Mouse (Mus musculus) common myeloid progenitor, adult 5-6 weeks (primary cell): ENCODE measurements around the gene Tex26. TPM values are rescaled to one million over a fixed set of nuclear protein-coding genes. Genes with fewer than 3 reads are reported as not detected.
A peak's percentile ranks its signal among the peaks of the same experiment; 100 is the strongest.

Experiments used
- ATAC-seq: replicated peaks from 2 replicates; pipeline ENCODE4 v1.8.0; 2016; ENCODE audit warnings: low read depth, mild to moderate bottlenecking, moderate TSS enrichment, inconsistent platforms; ENCODE audit not compliant: poor library complexity, severe bottlenecking
- total RNA-seq: library from RNA; stranded (forward); fragments of 200-1000, 187-1606 nt; gene quantifications from 2 replicates; pipeline ENCODE4 v1.2.3, GENCODE M21; 2017

Gene Tex26
- 2.1 TPM in 1 of 2 replicates, not detected in the other for total RNA-seq

DNA sequence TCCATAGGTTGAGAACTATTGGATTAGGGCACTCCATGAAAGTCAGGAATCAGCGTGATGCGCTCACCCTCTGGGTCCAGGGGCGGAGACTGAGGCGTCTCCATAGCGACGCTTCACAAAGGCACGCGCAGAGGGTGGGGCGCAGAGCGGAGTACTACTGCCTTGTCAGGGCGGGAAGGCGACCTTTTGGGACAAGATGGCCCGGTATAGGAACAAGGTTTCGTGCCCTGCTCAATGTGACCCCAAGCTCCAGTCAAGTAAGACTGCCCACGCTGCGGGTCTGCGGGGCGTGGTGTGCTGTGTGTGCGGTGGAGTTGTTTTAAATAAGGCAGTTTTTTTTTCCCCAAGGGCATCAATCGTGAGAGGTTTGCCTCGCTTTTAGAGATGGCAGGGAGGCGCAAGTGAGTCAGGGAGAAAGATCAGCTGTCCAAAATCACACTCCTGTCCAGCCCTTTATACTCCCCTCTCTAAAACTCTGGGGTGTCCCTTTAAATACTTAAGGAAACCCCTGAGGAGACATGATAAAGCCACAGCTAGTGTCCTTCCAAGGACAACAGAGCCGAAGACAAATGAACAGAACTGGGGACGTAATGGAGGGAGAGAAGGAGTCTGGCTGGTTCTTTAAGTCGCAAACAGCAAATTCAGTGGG lies at the start of gene Tex26:
TSS of gene Tex26 (plus strand) at position 130 of the 649 bp plus-strand sequence.
- ATAC-seq = peak; percentile 86

DNA sequence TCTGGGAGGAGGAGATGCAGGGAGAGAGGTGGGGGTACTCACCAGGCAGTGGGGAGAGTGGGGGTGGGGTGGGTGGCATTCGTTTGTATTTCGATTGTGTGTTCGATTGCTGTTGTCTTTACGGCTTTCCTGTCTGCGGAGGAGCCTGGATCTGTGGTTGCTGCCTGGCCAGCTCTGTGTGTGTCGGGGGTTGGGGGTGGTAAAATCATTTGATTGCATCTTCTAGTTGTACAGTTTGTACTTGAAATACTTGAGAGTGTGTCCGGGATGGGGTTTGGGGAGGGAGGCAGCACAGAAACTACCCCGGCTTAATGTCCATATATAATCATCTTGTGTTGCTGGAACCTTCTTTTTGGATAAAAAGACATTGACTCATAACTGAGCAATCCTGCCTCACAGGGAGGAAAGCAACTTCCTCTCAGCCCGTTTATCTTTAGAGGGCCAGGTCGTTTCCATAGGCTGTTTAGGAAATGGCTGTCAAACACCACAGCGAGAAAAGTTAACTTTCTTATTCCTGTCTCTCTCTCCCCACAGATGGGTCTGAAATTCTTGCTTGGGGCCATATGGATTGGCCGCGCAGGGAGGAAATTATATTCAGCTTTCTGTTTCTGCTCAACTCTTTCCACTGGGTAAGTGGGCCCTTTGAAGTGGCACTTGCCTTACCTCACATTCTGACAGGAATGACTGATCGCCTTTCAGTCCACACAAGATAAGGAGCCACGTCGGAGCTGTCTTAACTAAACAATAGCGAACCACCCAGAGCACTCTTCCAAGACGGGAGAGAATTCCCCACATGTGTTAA lies 47.7 kb upstream of the Tex26 start:
- ATAC-seq = peak; percentile 92

DNA sequence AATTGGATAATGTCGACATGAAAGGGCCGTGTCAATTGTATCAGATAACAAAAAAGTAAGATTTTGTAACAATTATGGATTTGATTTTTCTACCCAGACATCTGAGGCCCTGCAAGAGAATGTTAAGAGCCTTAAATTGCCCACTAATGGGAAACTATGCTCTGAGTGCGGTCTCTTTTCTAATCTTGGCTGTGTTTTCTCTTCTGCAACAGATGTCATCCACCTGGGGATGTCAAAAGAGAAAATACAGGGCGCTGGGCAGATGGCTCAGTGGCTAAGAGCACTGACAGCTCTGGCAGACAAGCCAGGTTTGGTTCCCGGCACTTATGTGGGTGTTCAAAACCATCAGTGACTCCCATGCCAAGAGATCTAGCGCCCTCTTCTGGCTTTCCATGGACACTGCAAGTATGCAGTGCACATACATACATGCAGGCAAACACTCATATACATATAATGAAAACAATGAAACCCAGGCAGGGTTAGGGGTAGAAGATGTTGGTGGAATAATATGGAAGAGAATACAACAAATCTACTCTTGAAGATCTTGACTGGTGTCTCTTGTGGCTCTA lies 47.0 kb upstream of the Tex26 start:
- no peak for ATAC-seq

DNA sequence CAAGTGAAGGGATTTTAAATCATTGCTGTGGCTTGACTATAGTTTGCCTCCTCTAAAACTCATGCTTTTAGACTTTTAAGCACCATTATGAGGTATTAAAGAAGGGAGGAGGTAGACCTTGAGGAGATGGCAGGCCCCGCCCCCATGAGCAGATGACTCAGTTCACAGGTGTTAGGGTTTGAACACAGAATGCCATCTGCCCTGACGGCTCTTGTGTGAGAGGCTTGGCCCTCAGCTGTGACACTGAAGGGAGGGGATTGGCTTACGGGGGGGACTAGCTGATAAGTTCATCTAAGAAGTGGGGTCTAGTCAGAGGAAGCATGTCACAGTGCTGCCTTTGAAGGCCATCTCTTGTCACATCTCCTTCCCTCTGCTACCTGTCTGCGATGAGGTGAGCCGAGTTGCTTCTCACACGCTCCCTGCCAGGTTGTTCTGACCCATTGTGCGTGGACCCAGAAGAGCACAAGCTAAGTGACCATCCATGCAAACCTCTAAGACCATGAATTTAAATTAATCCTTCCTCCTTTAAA lies 37.9 kb upstream of the Tex26 start:
- no peak for ATAC-seq

DNA sequence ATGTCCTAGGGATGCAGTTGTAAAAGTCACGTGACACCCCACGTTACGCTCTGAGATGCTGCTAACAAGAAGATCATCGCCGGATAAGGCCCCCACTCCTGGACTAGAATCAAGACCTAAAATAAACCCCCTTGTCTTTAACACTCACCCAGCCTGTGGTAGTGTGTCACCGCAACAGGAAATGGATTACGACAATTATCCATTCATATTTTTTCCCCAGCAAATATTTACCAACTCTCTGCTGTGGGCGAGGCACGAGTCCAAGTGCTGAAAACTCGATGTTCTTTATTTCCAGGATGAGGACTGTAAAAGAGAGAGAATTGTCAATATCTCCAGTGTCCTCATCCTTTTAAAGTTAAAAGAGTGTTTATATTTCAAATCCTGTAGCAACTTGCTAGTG lies 37.4 kb upstream of the Tex26 start:
- no peak for ATAC-seq

DNA sequence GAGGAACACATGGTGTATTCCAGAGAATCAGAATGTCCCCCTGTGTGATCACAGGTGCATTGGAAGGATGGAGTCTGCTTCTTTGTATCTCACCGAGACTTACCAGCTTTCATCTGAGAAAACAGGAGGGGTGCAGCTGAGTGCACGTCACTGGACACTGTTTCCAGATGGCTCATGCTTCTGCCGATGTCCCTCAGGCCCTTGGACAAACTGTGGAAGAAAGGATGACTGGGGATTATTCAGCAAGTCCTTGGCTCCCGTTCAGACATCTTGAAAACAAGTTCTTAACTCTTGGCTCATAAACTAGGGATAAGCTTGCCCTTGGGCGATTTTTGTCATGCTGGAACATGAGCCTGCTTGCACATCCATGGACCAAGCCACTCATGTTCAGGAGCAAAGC lies 36.1 kb upstream of the Tex26 start:
- no peak for ATAC-seq

DNA sequence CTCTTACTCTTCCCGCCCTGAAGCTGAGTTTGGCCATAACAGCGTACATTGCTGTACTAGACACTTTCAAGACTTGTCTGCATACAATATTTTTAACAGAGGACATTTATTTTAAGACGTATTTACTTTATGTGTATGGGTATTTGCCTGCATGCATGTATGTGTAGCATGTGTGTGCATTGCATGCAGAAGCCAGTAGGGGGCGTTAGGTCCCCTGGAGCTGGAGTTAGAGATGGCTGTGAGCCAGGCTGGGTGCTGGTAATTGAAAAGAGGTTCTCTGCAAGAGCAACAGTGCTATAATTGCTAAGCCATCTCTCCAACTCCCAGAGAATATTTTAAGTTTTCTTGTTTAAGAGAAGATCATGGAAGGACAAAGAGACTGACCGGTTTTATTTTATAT lies 34.8 kb upstream of the Tex26 start:
- ATAC-seq = no peak

DNA sequence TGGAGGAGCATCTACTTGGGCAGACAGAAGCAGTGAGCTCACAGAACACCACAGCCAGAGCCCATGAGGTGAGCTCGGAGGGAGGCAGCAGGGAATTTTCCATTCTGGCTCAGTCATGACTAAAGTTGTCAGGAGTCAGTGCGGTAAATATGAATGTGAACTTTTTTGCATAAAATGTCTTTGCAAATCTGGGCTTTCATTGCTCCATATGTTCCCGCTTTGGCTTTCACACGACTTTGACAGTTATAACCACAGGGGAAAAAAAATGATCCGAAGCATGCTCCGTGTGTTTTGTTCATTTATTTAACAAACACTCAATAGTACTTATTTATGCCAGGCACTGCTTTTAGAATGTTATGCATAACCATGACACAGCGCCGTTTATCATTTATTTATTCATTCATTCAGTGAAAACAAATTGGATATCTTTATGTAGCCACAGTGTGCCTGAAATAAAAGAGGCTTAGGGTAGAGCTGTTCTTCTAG lies 32.6 kb upstream of the Tex26 start:
- no peak for ATAC-seq

DNA sequence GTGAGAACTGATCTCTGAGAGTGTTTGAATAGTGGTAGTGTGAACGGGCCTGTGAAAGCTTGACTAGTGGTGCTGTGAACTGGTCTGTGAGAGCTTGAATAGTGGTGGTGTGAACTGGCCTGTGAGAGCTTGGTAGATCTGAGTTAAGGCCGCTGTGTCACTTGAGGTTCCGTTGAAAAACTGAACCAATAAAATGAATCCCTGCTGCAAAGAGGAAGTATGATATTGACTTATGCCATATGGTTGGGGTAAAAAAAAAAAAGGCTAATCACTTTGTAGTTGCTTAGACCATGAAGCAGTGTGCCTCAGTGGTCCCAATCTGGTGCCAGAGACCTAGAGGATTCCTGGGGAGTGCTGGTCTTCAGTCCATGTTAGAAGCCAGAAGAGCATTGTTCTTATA lies 30.0 kb upstream of the Tex26 start:
- no peak for ATAC-seq

DNA sequence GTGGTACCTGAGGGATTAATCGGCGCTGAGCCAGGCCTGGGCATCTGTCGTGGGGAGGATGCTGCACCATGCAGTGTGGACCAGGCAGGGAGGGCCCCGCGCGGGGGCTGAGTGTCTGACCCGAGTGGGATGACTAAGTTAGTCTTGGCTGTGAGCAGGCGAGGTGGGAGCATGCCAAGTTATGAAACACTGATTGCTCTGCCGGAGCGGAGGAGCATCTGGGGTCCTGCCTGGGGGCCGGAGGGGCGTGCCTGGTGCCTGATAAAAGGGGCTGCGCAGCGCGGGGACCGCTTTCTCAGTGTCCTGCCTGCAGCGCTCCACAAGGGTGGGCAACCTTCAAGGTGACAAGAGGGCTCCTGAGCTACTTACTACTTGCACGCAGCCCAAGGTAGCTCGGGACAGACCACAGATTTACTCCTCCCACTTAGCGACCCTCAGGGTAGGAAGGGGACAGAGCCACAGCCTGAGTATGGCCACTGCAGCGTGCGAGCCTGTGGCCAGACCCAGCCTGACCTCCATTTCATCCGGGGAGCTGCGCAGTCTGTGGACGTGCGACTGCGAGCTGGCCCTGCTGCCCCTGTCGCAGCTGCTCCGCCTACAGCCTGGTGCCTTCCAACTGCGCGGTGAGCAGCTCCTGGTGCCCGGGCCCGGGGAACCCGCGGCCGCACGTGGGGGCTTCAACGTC lies 27.8 kb upstream of the Tex26 start, which contains the start of gene Medag:
TSS of gene Medag (plus strand) at position 241 of the 685 bp plus-strand sequence.
- ATAC-seq = peak; percentile 53

DNA sequence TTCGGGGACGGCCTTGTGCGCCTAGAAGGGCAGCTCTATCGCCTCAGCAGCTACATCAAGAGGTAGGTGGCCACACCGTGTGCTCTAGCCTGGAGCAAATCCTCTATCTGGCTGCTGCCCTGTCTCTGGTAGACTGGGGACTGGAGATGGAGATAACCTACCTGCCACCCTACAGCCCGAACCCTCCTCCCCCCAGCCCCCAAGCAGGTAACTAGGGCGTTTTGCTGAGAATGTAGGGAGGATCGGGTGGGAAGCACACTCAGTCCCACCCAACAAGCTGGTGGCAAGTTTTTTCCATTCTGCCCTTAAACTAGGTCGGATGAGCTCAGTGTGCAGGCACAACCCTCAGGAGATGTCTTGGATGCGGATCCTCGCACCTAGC lies 27.3 kb upstream of the Tex26 start:
- no peak for ATAC-seq

DNA sequence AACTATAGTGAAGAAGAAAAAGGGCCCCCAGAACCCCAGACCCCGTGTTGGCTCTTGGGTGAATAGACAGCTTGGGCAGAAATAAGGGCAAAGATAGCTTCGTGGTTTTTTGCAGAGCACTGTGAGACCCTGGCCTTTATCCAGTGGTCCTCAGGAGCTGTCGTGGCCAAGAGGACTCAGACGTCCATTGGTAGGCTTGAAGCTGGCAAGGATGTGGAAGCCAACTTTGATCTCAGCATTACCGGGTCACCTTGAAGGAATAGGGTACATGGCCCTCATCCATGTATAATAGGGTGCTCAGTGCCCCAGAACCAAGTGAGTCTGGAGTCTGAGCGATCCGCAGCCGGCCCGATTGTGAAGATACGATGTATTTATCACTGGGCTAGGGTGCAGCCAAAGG lies 26.8 kb upstream of the Tex26 start:
- no peak for ATAC-seq

DNA sequence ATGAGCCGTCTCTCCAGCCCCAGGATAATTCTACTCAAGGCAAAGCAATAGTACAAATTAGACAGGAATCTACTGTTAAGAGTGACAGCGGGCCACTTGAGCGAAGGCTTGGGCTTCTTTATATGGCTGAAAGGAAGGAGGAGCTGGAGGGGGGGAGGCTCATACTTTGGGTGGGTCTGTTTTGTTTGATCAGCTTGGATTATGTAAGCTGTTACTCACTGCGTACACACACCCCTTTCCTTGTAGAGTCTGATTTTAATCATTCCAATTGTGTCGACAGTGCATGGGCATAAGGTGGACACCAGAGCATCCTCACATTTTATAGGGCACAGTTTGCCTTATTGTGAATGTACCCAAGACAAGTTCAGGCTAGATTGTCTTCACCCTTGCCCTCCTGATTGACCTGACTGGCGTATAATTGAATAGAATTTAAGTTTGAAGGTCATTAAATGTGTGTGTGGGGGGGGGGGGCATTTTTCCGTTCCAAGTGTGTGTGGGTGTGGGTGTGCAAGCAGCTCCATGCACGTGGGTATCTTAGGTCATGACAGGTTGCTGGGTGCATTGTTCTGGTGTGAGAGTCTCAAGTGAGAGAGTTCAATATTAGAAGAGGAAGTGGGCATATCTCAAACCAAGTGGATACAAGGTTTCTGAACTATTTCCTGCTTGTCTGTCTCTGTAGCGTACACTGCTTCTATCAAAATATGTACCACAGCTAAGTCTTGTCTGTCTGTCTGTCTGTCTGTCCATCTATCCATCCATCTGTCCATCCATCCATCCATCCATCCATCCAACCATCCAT lies 24.9 kb upstream of the Tex26 start:
- ATAC-seq = peak; percentile 53

DNA sequence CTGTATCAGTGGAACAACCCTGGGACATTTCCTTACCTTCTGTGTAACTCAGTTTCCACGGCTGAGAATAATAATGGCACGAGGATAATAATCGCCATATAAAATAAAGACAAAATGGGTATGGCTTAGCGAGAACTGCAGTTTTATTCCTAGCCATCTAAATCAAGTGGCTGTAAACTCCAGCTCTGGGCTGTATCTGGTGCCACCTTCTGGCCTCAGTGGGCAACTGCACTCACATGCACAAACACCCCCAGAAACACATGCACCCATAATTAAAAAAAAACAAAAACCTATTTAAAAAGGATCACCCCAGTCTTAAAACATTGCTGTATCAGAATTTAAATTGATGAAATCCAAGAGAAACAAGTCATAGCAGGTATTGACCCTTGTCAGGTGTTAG lies 22.1 kb upstream of the Tex26 start:
- ATAC-seq = no peak

DNA sequence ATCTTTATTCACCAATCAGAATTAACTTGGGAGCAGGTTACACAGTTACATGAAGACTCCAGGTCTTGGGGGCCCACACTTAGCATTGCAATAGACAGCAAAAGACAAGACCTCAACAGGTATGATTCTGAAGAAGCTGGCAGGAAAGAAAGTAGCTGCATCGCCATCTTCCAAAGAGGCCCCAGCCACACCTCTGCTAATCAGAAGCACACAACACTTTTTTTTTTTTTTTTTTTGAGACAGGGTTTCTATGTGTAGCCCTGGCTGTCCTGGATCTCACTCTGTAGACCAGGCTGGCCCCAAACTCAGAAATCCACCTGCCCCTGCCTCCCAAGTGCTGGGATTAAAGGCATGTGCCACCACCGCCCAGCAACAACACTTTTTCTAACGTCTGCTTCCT lies 12.9 kb upstream of the Tex26 start:
- ATAC-seq = no peak

DNA sequence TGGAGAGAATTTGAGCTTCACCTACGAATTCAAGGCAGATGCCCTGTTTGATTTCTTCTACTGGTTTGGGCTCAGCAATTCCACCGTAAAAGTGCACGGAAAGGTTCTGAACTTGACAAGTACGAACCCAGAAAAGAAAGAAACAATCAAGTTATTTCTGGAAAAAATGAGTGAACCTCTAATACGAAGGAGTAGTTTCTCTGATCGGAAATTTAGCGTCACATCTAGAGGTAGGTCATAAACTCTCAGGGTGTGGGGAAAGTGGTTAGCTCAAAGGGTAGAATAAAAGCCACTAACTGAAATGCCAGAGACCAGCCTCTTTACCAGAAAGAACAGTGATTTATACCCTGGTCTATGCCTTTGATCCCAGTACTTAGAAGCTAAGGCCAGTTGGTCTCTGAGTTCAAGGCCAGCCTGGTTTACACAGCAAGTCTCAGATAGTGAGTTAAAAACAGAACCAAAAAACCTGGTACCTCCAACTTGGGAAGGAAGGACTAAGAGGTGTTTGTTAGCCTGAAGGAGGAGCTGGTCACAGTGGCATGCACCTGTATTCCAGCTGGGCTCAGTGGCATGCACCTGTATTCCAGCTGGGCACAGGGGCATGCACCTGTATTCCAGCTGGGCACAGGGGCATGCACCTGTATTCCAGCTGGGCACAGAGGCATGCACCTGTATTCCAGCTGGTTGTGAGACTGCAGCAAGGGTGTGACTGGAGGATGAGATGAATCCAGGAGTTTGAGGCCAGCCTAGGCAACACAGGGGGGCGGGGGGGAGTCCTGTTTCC lies 12.0 kb upstream of the Tex26 start:
- ATAC-seq = no peak

DNA sequence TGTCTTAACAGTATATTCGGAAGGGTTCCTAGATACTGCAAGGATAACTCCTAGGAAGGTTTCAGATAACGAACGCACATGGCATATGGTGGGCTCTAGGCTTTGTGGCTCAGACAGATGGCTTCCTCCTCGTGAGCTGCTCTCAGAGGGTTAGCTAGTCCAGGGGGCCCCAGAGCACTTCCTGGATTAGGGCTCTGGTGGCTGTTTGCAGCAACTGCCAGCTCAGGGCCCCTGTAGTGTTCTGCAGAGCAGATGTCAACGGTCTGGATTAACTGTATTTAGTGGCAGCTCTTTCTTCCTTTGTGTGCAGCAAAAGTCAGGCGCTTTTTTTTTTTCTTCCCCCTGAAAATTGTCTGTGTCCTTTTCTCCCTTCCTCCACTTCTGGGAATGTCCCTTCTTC lies 11.1 kb upstream of the Tex26 start:
- ATAC-seq = peak; percentile 96

DNA sequence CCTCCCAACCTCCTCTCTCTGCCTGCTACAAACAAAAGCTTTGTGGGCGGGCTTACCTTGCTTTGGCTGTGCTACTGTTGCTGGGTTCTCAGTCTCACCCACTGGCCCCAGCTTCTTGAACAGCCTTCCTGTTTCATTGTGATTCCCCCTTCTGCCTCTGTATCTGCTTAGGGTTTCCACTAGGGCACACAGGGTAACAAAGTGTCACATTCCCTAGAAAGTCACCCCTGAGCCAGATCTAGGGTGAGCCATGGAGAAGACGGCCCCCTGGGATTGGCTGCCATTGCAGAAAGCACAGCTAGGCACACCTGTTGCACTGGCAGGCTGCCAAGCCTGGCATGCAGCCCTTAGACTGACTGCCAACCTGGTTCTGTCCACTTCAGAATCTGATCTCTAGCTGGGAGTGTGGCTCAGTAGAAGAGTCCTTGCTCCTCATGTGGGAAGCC lies 10.6 kb upstream of the Tex26 start:
- peak; percentile 77 for ATAC-seq

DNA sequence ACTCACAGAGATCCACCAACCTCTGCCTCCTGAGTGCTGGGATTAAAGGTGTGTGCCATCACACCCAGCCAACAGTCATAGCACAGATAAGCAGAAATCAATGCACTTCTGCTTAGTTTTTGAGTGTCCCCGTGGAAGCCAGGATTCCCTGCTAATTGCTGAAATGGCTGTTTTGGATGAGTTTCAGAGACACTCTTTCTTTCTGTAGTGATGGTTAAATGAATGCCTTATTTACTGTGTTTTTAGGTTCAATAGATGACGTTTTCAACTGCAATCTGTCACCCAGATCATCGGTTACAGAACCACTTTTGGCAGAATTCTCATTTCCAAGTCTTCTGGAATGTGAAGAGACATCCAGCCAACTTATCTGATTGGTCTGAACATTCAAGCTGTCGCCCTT lies 9.9 kb upstream of the Tex26 start:
- no peak for ATAC-seq
